Mouse (Mus musculus): ENCODE results near the gene Pgp.
"Not testable (repeated sequence)": the region's sequence is repeated elsewhere in the genome, so short reads cannot be mapped to it uniquely, and the experiment has no call there.

The Pgp gene

DNA sequence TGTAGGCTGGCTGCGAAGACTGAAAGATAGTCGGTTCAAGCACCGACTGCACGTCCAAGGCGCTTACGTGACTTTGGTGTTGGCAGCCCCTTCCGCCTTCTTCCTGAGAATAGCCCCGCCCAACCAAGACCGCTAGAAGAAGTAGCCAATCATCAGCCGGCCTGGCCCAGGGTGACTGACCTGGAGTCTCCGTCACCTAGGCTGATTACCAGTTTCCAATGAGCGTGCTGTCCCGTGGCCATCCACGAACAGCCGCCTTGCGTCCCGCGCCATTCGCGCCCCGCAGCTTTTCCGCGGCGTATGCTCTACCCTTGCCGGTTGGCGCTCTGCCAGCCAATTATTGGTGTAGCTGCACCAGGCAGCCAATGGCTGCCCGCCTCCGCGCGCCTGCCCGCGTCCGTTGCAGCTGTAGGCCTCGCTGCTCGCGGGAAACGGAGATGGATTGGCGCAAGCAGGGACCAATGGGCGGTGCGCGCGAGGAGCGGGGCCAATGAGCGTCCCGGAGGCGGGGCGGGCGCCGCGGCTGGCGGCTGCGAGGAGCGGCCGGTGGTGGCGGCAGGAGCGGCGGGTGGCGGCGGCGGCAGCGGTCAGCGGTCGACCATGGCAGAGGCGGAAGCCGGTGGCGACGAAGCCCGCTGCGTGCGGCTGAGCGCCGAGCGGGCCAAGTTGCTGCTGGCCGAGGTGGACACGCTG is at the start of gene Pgp, which contains the start of gene E4f1:
Pgp (plus strand) TSS at position 483 of the 693 bp plus-strand sequence.
E4f1 (minus strand) TSS at position 404 of the 693 bp plus-strand sequence.
- DNase-seq (ENCODE audit: low read depth) = peak; percentile 96

DNA sequence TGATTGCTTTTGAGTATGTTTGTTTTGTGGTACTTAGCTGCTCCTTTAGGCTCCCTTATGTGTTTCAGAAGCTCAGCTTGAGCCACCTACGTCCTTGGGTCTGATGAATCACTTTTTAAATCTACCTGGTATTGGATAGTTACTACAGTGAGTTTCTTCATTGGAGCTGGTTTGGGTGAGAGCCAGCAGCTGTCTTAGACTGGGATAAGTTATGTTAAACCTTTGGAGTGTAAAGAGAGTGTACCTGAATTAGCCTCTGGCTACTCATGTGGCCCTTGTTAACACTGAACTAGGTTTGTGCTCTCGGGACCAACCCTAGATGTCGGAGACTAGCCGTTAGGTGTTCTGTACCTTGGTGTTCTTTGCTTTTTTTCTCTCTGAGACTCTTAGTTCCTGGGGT is 47.1 kb upstream of the Pgp start:
- no peak for DNase-seq (ENCODE audit: low read depth)

DNA sequence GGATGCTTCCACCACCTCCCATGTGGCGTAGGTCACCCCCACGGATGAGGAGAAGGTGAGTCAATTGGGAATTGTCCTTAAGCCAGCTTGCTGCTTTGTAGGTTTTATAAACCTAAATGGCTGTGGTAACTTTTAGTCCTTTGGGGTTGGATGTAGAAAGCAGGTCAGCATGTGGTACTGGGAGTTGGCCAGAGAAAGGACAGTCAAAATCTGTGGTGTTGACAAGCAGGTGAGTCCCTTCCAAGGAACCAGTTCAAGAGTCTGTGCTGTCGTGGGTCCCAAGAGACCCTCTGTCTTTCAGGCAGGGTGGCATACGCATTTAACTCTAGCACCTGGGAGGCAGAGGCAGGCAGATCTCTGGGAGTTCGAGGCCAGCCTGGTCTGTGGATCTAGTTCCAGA is 45.7 kb upstream of the Pgp start:
- DNase-seq (ENCODE audit: low read depth) = no peak

DNA sequence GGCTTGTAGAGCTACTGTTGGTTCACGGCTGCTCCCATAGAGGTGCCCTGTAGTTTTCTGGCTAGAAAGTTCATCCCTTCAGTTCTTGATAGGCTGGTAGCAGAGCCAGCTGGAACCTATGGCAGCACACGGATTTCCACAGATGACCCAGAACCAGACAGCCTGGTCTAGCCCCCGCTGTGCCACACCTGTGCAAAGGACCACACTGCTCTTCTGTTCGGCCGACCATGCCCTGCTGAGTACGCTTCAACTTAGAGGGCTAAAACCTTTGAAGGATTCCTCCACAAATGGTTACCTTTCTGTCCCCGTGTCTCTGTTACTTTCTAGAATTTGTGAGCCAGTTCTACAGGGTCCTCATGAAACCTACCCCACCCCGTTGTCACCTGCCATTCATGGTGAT is 44.9 kb upstream of the Pgp start:
- DNase-seq (ENCODE audit: low read depth) = not testable (repeated sequence)

DNA sequence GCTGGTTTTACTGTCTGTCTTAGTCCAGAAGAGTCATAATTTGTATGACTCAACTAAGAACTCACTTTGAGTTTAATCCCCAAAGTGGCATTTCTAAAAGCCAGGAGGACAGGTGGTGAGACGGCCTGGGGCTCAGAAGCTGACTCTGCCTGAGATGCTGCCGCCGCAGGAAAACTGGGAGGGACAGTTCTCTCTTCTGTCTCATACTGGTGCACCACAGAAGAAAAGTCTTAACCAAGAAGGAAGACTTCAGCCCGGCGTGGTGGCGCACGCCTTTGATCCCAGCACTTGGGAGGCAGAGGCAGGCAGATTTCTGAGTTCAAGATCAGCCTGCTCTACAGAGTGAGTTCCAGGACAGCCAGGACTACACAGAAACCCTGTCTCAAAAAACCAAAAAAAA is 44.3 kb upstream of the Pgp start:
- DNase-seq (ENCODE audit: low read depth) = no peak

DNA sequence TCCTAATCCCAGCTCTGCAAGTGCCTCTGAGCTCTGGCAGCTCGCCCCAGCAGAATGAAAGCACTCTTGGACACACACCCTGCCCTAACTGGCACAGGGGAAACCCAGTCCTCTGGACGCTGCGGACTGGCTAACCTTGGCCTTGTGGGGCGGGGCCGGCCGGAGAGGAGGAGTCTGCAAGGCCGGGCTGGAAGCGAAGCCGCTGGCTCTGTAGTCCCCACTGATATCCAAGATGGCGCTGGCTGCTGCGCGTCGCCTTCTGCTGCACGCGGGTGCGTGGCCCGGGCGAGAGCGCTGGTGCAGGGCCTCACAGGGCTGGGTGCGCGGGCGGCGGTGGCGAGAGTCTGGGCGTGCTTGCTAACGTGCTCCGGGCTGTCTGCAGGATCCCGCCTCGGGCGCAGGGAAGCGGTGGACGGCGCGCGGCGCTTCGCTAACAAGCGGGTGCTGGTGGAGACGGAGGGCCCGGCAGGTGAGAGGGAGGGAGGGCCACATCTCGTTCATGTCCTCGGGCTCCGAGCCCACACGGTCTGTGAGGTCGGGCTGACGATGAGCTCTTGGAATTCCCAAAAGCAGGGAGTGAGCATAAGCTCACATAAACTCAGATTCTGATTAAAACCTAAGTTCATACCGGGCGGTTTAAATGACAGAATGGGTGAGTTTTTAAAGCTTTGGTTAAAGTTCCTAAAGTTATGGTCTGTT is 43.6 kb upstream of the Pgp start, which contains the start of gene Eci1:
Eci1 (plus strand) TSS at position 171 of the 699 bp plus-strand sequence.
- peak; percentile 92 for DNase-seq (ENCODE audit: low read depth)

DNA sequence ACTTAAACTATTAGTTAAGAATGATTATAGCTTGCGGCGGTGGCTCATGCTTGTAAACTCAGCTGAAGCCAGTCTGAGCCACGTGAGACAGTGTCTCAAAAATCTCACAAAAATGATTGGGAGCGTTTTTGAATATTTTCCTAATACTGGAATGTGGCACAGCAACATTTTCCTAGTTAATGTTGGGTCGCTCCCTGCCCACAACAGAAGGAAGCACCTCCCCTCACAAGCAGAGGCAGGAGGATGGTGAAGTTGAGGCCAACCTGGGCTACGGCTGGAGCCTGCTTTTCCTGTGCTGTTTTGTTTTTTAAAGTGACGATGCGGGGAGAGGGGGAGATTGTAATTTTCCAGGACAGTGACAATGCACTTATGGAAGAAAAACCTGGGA is 43.0 kb upstream of the Pgp start:
- peak; percentile 10 for DNase-seq (ENCODE audit: low read depth)

DNA sequence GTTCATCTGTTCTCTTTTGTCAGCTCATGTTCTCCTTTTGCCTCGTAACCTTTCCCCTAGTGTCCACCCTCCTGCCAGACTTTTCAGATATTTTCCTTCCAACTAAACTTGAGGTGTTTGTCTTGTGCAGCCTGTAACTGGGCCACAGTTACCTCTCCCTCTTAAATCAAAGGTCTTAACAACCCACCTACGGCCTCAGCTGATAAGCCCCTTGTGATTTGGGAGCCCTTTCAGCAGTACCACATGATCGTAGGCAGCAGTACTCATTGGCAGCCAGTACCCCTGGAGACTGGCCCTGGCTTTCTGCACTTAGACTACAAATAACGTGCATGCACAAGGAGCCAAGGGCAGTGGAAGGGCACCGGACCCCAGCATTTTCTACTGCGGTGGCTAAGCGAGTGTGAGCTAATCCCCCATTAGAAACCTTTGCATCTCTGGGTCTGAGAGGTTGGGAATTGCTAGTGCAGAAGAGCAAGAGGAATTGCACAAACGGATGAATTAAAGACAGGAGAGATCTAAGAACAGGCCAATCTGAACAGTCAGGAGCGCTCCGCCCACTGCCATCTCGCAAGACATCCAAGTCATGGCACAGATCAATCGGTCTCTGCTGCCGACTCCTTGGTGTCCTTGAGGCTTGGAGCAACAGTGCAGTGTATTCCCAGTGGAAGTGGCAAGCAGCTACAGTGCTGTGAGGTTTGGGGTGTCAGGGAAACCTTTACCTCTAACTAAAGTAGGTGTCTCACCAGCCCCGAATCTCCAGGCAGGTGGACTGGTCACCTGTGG is 40.8 kb upstream of the Pgp start:
- no peak for DNase-seq (ENCODE audit: low read depth)

DNA sequence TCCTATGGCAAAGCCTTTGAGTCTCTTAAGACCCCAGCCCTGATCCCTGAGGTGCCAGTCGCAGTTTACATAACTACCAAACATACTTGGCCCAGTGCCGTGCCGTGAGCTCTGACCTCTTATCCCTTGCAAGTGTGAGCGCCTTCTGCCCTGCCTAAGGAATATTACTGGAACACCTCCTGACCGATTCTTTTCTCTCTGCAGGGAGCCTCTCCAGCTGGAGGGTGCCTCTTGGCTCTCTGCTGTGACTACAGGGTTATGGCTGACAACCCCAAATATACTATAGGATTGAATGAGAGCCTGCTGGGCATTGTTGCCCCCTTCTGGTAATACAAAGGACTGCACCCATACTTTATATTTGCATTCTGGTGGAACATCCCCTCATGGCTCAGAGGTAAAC is 33.2 kb upstream of the Pgp start:
- no peak for DNase-seq (ENCODE audit: low read depth)

DNA sequence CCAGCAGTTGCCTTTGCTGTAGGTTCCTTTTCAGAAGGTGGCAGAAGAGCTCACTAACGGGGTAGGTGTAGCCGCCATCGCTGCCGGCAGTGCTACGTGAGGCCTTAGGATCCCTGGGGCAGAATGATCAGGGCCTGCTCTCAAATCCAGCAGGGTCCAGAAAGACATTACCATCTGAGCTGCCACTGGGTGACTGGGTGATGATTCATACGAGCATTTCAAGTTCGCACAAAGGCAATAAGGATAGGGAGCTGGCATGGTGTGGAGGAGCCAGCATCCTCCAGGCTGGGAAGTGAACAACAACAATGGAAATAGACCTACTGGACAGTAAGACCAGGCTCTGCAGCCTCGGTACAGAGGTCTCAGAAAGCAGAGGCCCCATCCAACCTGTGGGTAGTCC is 29.8 kb upstream of the Pgp start:
- no peak for DNase-seq (ENCODE audit: low read depth)

DNA sequence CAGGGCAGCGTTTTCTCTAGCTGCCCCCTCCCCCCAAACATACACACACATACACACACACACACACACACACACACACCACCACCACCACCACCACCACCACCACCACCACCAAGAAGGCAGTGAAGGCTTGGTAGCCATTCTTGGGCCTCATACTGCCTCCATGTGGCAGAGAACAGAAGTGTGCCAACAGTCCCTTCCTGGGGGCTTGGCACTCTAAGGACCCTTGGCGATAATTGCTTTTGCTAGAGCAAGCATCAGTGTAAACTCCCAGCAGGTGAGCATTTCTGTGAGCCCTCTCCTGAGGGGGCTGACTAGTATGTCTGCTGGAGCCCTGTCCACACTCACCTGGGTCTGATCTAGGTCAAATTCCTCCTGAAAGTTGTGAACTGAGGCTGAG is 29.0 kb upstream of the Pgp start:
- no peak for DNase-seq (ENCODE audit: low read depth)

DNA sequence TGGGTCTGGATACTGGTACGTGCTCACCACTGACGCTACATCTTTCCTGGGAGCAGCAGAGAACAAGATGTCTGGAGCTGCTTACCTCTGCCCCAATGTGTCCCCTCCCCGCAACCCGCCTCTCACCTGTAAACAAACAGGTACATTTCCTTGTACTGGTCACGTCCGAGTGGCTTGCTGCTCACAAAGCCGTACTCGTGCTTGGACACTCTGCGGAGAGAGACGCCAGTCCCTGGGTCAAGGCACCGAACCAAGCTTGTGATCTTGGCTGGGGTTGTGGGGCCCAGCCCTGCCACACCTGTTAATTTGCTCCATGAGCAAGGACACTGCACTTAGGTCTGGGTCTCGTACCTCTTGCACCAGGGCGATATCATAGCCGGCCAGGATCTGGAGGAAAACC is 28.1 kb upstream of the Pgp start:
- DNase-seq (ENCODE audit: low read depth) = no peak

DNA sequence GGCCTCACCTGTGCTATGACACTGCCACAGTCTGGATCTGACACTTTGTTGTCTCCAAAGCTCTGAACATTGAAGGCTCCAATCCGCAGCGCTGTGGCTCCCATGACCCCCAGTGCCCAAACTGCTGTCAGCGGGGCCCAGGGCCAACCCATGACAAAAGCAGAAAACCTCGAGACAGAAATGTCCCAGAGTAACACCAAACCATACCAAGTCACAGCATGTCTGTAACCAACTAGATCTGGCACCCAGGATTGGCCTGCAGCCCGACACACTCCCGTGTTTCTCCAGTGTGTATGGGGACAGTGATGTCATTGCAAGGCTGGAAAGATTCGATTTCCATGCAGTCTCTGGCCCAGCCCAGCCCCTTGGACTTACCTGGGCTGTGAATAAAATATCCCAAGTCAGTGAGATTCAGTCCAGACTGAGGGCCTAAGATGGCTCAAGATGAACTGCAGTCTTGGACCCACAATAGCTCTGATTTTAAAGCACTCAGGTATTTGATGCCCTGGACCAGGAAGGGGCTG is 27.5 kb upstream of the Pgp start, which contains the start of gene Dnase1l2:
Dnase1l2 (minus strand) TSS at position 474 of the 524 bp plus-strand sequence.
- no peak for DNase-seq (ENCODE audit: low read depth)

DNA sequence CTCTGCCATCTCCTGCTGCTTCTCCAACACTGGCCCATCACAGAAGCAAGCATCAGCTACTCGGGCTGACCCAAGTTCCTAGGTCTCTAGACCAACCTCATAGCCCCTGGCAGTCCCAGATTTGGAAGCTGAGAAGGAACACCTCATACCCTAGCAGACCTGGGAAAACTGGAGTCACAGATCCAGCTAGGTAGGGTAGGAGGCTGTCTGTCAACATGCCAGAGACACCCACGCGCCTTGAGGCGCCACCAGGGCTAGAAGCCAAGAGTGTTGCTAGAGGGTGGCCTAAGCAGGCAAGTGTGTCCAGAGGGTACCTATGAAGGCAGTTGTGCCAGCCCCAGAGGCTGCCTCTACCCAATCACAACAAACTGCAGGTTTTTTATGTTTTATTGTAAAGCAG is 26.8 kb upstream of the Pgp start:
- DNase-seq (ENCODE audit: low read depth) = no peak

DNA sequence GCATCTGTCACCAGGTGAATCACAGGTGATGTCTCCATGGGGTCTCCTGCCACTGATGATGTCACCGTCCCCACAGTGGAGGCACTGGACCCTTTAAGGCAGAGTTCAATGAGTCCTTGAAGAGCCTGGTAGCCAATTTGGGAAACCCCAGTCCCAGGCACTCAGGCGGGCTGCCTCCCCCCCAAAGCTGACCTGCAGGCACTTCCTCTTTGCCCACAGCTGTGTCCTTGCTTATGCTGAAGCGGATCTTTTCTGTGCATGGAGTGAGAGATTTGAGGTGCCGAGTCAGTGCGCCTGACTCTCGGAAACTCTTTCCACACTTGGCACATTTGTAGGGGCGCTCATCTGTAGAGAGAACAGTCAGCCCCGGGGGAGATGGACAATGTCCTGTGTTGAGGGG is 23.6 kb upstream of the Pgp start:
- DNase-seq (ENCODE audit: low read depth) = no peak

DNA sequence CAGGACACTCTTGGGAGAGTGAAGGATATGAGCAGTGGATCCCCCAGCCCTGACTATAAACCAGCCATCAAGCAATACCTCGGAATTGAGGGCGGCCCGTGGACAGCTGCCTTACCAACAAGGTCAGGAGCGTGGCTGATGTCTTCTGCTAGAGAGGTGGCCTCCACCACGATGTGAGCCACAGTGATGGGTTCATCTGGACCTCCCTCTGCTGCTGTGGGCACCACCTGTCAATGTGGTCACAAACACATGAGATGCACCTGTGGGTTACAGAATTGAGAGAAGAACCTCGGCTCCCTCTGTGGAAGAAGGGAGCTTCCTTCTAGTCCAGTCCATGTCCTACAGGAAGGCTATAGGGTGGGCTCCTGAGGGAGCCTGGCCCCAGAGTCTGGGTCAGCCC is 20.7 kb upstream of the Pgp start:
- no peak for DNase-seq (ENCODE audit: low read depth)

DNA sequence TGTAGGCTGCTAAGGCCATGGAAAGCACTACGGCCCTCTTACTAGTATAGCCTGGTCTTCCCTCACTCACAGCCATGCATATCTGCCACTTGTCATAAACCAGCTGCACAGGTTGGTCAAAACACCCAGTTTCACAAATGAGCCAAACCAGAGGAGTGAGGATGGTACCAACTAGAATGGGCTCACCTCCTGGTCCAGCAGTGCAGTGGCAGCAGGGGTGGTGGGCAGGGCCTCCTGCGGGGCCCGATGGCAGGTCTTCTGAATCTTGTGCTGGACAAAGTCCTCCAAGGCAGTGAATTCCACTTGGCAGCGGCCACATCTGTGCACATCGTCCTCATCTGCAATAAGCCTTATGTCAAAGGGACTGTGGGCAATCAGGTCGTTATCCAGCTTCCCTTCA is 19.0 kb upstream of the Pgp start:
- no peak for DNase-seq (ENCODE audit: low read depth)

DNA sequence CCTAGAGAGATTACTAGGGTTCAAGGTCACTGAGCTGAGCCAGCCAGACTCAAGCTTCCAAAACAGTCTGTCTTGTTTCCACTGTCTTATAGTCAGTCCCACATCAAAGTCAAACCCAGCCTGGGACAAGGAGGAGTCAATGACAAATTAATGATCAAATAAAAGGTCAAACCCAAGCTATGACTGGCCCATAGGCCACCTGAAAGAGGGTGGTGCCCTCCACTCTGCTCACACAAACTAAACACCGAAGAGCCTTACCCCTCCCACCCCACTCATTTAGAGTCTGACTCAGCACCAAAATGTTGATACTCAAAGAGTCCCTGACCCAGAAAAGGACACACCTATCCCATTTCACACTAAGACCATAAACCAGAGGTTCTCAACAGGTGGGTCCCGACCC is 16.8 kb upstream of the Pgp start:
- DNase-seq (ENCODE audit: low read depth) = no peak

DNA sequence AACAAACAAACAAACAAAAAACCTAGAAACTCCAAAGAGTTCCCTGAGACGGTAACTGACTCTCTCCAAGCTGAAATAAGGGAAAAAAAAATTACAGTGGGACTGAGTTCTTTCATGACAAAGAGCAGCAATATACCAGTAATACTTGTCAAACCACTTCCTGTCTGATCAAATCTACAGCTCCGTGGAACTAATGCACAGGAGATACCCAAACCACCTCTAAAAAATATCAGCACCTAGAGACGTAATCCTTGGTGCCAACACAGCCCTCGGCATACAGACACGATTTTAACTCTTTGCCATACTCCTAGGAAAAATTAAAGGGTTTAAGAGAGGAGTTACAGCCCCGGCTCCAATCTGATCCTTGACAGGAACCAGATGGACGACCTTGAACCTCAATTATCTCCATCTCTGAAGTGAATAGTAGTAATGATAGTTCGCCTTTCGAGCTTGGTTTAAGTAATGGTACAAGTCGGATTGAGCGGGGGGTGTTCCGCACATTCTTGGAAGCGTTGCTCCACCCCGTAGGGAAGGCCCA is 15.9 kb upstream of the Pgp start:
- DNase-seq (ENCODE audit: low read depth) = no peak

DNA sequence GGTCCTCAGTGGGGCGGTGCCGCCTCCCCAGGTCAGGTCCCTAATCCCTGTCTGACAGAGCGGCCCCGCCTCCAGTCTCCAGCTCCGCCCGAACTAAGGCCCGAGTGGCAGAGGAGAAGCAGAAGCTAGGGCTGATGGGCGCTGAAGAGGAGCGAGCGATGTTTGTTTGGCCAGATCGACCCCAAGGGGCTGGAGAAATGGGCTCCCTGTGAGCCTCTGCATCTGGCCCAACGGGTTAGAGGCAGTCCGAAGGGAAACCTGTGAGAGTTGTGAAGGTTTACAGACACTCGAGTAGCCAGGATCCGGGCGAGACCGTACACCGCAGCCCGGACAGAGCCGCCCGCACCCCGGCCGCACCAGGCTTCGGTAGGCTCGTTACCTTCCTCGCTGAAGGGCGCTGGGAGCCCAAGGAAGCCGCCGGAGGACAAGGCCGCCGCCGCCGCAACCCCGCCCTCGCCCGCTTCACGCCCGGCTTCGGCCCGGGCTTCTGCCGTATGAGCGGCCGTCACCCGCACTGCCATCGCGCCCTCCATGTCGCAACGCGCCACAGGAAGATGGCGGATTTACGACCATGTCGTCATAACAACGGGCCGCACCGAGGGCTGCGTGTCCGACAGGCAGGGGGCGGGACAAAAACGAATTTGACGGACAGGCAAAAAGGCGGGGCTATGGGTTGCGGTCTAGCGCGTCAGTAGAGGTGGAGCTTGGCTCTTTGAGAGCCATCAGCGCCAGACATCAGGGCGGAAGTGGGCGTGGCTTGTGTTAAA is 15.3 kb upstream of the Pgp start:
- peak; percentile 99 for DNase-seq (ENCODE audit: low read depth)

DNA sequence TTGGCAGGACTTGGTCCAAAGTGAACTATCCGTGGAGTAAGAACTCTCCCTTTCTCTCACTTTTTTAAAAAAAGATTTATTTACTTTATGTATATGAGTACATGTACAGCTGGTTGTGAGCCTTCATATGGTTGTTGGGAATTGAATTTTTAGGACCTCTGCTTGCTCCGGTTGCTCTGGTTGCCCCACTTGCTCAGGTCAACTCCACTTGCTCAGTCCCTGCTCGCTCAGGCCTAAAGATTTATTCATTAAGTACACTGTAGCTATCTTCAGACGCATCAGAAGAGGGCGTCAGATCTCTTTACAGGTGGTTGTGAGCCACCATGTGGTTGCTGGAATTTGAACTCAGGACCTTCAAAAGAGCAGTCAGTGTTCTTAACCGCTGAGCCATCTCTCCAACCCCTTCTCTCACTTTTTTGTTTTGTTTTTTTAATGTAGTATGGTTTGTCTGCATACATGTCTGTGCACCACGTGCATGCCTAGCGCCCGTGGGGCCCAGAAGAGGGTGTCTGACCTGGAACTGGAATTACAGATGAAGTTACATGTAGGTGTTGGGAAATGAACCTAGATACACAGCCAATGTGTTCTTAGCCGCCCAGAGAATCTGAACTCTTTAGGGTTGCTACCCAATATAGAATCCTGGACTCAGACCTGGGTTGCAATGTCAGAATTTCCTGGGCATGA is 14.5 kb upstream of the Pgp start:
- not testable (repeated sequence) for DNase-seq (ENCODE audit: low read depth)

All from fibroblast of lung, adult 2 months (primary cell).